Mouse (Mus musculus) central nervous system, embryonic 14 days (tissue): ENCODE measurements around the gene Rps29. TPM values are rescaled to one million over a fixed set of nuclear protein-coding genes. Genes with fewer than 3 reads are reported as not detected.

Experiments used
- polyA plus RNA-seq: library from polyadenylated mRNA; depleted of rRNA; stranded (reverse); fragments of >200 nt; gene quantifications from 2 replicates; pipeline ENCODE4 v1.2.3, GENCODE M21; 2012; rRNA removed

Gene Rps29
- 1,832 and 1,852 TPM in 2 replicates for polyA plus RNA-seq

DNA sequence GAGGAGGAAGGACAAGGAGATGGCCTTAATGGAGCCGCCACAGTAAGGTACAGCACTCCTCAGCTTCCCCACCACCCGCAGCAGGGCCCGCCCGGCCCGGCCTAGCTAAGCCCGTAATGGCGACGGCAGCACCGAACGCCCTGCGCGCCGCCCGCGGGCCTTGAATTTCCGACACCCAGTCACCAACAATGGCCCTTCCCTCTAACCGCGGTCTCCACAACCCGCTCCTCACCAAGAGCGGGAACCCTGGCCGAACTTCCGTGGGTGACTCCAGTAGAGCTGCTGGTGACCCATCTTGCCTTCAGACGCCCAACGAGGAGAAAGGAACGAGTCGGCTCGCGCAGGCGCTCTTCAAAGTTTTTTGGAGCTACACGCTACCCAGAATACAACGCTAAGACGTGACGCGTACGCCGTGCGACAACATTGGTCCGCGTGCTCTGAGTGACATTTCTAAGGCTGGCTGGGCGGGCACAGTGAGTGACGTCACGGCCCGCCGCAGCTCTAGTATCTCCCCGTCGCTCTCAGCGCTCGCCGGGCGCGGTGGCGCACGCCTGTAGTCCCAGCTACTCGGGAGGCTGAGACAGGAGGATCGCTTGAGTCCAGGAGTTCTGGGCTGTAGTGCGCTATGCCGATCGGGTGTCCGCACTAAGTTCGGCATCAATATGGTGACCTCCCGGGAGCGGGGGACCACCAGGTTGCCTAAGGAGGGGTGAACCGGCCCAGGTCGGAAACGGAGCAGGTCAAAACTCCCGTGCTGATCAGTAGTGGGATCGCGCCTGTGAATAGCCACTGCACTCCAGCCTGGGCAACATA is at the start of gene Rps29:
TSS of gene Rps29 (minus strand) at position 422 of the 813 bp plus-strand sequence.

DNA sequence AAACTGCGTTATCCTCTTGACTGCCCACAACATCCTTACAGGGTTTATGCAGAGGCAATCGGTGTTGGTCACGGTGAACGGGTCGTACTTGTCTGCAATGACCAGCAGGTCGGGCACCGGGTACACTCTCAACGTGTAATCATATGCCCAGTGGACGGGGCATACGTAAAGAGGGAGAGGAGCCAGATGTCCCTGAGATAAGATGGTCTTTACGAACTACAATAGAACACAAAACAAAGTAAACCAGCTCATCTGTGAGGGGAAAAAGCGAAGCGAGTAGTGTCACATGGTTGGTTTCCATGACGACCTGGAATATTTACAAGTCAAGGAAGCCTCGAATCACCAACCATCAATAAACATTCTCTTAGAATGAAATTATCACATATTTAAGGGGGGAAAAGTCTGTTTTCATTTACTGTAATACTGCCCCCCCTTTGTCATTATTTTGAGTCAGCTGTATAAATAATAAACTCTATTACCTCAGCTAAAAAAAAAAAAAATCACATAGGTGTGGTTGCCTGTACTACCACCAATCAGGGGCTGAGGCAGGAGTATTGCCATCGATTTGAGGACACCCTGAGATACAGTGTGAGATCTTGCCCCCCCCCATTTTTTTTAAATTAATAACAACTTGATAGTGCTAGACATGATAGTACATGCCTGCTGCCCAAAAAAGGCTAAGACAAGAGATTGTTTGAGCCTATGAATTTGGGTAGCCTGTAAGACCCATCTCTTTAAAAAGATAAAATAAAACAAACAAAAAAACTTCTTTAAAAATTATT is 45.3 kb upstream of the Rps29 start, which contains the start of gene Gm49384:
TSS of gene Gm49384 (minus strand) at position 216 of the 782 bp plus-strand sequence.

DNA sequence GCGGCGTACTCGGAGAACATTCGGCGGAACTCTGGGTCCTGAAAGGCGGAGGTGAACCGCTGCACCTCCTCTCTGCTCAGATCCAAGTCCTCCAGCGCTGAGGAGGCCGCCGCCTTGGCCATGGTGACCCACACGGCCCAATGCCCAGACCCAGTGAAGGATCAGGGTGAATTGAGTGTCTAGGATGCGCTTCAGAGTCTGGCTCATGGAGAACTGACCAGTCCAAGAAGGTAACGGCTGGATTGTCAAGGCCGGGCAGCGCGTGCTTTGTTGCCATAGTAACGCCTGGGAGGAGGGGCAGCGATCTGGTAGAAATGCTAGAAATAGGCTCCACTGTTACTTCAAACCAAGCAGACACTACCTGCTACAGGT is 39.2 kb upstream of the Rps29 start, which contains the start of gene Dnaaf2:
TSS of gene Dnaaf2 (minus strand) at position 266 of the 372 bp plus-strand sequence.

DNA sequence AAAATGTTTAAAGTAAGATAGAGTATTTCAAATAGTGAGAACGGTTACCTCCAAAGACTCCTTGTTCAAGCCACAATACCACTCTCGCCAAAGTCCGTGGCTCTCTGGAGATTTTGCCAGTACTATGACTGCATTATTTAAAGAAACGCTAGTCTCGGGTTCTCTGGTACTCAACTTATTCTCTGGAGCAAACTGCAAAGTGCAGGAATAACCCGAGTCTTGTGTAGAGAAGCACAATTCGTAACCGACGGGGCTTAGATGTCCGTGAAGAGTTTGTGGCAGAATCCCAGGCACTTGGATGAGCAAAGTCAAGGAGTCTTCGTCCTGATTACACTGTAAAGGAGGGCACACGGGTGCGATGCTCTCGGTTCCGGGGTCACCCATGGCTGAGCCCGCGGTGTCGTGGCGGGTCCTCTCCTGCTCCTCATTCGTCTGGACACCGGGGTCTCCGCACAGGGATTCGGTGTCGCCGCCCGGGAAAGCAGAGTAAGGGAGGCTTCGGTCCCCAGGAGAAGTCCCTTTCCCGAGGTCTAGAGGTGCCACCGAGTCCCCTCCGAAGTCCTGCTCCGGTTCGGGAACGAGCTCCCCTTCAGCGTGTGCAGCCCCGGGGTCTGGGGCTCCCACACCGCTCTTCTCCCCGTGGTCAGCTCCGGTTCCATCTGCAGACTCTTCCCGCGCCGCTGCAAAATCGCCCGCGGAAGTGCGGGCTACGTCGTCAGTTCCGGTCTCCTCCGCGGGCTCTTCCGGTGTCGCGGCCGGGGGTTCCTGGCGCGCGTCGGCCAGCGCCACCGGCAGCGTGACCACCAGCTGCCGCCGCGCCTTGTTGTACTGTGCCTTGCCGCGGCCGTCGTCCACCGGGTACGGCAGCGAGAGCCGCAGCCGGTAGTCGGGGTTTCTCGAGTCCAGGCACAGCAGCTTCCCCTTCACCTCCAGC is 37.7 kb upstream of the Rps29 start, which contains the start of gene Gm49383:
TSS of gene Gm49383 (minus strand) at position 661 of the 934 bp plus-strand sequence.

DNA sequence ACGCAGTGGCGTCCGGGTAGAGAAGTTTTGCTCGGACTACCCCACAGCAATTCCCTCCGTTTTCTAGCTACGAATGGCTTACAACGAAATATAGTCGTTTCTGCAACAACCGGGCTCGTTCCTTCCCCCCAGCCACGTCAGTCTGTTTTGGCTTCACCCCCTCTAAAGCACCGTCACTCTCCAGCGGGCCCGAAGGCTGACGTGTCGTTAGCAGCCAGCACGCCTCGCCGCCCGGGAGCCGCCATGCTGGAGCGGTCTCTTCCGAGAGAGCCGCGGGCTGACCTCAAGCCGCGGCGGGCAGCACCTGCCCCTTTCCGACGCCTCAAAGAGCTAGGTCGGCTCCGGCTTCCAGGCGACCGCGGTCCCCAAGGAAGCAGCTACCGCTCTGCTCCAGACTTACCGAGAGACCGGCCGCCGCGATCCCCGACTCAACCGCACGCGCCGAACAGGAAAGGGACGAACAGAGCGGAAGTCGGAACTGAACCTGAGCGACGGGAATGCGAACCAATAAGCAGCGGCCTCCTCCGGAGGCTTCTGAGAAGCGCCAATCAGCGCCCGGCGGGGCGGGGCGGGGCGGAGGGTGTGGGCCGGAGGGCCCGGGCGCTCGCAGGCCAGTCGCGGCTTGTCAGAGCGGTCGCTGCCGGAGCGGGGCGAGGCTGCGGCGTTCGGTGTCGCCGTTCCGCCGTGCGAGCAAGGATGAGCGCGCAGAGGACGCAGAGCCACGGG is 24.8 kb upstream of the Rps29 start, which contains the start of the genes Rpl36al and Mgat2:
TSS of gene Rpl36al (minus strand) at position 501 of the 726 bp plus-strand sequence.
TSS of gene Mgat2 (plus strand) at position 575 of the 726 bp plus-strand sequence.

DNA sequence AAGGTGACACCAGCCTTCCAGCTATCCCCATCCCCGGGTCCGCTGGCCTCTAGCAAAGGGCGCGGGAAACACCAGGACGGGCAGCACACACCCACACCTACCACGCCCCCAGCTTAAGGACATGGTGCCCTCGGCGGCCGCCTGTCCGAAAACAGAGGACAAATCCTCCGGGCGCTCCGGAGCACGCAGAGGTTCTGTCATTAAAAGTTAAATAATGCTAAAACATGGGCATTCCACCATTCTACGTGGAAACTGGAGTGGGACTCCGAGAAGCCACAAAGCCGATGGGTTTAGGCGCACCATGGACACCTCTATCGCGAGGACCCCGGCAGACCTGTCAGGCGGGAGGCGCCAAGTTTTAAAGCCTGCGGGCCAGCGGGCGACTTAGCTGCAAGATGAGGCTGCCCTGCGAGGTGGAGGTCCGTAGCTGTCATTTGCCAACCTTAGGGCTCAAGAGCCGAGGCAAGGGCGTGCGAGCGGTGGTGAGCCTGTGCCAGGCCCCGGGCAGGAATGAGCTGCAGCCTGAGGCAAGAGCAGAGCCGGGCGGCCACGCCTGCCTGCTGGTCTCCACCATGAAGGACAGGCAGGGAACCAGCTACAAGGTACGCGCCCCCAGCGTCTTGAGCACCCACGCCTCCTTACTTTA is 9.6 kb upstream of the Rps29 start, which contains the start of gene Lrr1:
TSS of gene Lrr1 (plus strand) at position 354 of the 646 bp plus-strand sequence.

Other genes starting within 250 kb of the Rps29 start
- gene Lrr1, start 9.6 kb upstream of the Rps29 start, polyA plus RNA-seq = 7.5 and 9.5 TPM in 2 replicates
- 439 and 444 TPM in 2 replicates for gene Rpl36al, start 24.9 kb upstream of the Rps29 start, polyA plus RNA-seq
- 19.0 and 20.9 TPM in 2 replicates for gene Mgat2, start 25.0 kb upstream of the Rps29 start, polyA plus RNA-seq
- 5.6 and 6.8 TPM in 2 replicates for gene Gm49383, start 37.9 kb upstream of the Rps29 start, polyA plus RNA-seq
- gene Dnaaf2, start 39.2 kb upstream of the Rps29 start, polyA plus RNA-seq = 4.4 and 5.1 TPM in 2 replicates
- 9.1 and 10.4 TPM in 2 replicates for gene Gm49384, start 45.1 kb upstream of the Rps29 start, polyA plus RNA-seq
- 13.2 and 14.2 TPM in 2 replicates for gene Pole2, start 69.0 kb upstream of the Rps29 start, polyA plus RNA-seq
- gene Klhdc1, start 82.0 kb upstream of the Rps29 start, polyA plus RNA-seq = 3.2 and 7.1 TPM in 2 replicates
- gene Klhdc2, start 137.5 kb upstream of the Rps29 start, polyA plus RNA-seq = 173 and 195 TPM in 2 replicates
- gene Nemf, start 198.0 kb upstream of the Rps29 start, polyA plus RNA-seq = 37.7 and 37.8 TPM in 2 replicates
- gene Arf6, start 213.0 kb upstream of the Rps29 start, polyA plus RNA-seq = 65.7 and 69.5 TPM in 2 replicates
- gene Gm9887, start 213.3 kb upstream of the Rps29 start, polyA plus RNA-seq = 0.20 and 0.26 TPM in 2 replicates